Mouse (Mus musculus): ENCODE results near the gene Kdm4a. TPM values are rescaled to one million over a fixed set of nuclear protein-coding genes. Genes with fewer than 3 reads are reported as not detected.

The Kdm4a gene
- total and polyA plus RNA-seq, 2 experiments from 2014 or later: 17.8 to 30.0 TPM

DNA sequence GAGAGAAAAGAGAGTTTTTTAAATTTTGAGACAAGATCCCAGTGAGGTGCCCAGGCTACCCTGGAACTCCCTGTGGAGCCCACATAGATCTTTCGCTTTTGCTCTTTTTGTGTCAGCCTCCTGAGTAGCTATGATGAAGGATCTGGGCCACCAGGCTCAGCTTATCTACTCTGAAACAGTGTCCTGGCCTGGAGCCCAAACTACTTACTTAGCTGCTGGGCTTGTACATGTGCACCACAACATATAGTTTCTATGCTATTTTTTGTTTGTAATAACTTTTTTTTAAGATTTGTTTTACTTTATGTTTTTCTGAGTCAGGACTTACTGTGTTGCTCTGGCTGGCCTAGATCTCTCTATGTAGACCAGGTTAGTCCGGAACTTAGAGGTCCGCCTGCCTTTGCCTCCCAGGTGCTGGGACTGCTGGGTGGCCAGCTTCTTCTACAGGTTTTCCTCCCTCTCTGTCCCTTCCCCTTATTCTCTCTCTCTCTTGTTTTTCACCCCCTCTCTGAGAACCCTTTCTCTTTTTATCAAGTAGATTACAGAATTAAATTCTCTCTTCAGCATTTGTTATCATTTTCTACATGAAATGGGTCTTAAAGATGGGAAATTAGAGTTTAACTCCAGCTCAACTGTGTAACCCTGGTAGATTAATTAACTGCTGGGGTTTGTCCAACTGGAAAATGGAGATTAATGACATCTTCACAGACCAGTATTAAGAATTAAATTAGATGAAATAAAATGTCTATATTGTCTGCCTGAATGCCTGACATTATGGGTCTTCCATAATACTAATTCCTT is 74.4 kb downstream of the Kdm4a start:
- Histone ChIP-seq H3K27ac (ENCODE audit: low read depth) (no peak overlapping the region), H3K36me3 (replicated peaks; ENCODE audit: control insufficient read depth, insufficient read depth, low read length) (no peaks in the 10 kb centered on the region), H3K9me3 (replicated peaks; ENCODE audit: control insufficient read depth, low read length) (no peaks in the 10 kb centered on the region), H3K27me3 (ENCODE audit: control insufficient read depth, insufficient read depth, low read length) (no peaks in the 10 kb centered on the region), H3K4me1 (ENCODE audit: control insufficient read depth, insufficient read depth) (peaks cover 13% of the 10 kb centered on the region), H3K9ac (replicated peaks; ENCODE audit: low read depth, low read length) (no peak overlapping the region), H3K4me2 (ENCODE audit: low read depth, low read length) (no peak overlapping the region), H3K4me3 (ENCODE audit: low read depth, low read length) (no peak overlapping the region)
- DNase-seq (ENCODE audit: low spot score) (no peak), ATAC-seq (ENCODE audit: insufficient read depth, low read depth) (no peak)
- 75% methylated on average over 3 of the region's 3 CpGs for WGBS
- no peak for TF ChIP-seq CTCF (IDR thresholded peaks at IDR 0.05; ENCODE audit: low read depth)
- TF ChIP-seq EP300 (IDR thresholded peaks at IDR 0.05; ENCODE audit: low read depth): no peak

DNA sequence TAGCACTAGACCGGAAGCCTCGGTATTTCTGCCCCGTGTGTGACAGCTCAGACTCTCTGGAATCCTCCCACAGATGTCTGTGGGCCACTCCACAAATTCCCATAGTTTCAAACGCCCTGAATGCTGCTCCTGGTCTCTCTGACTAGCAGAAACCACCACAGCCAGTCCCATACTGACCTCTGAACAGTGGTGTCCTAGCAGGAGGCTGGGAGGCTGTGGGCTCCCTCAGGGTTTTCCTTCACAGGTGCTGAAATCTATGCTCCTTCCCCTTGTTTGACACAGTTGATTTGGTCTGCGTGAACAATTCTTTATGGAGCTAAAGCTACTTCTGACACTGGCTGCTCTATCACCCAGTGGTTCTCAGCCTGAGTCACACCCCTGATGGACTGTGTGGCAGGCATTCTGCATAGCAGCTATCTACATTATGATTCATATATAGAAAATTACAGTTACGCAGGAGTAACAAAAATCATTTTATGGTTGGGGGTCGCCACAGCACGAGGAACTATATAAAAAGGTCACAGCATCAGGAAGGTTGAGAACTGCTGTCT is 76.5 kb downstream of the Kdm4a start:
- Histone ChIP-seq H3K9ac (replicated peaks; ENCODE audit: low read depth, low read length) (no peak overlapping the region), H3K4me3 (ENCODE audit: low read depth, low read length) (no peak overlapping the region), H3K4me1 (ENCODE audit: control insufficient read depth, insufficient read depth) (no peaks in the 10 kb centered on the region), H3K9me3 (replicated peaks; ENCODE audit: control insufficient read depth, low read length) (no peaks in the 10 kb centered on the region), H3K4me2 (ENCODE audit: low read depth, low read length) (no peak overlapping the region), H3K27me3 (ENCODE audit: control insufficient read depth, insufficient read depth, low read length) (no peaks in the 10 kb centered on the region), H3K27ac (ENCODE audit: low read depth) (no peak overlapping the region), H3K36me3 (replicated peaks; ENCODE audit: control insufficient read depth, insufficient read depth, low read length) (no peaks in the 10 kb centered on the region)
- TF ChIP-seq CTCF (IDR thresholded peaks at IDR 0.05; ENCODE audit: low read depth): no peak
- no peak for TF ChIP-seq EP300 (IDR thresholded peaks at IDR 0.05; ENCODE audit: low read depth)
- no peak for ATAC-seq (ENCODE audit: insufficient read depth, low read depth)
- WGBS: 65% methylated on average over 8 of the region's 8 CpGs
- DNase-seq (ENCODE audit: low spot score): no peak

DNA sequence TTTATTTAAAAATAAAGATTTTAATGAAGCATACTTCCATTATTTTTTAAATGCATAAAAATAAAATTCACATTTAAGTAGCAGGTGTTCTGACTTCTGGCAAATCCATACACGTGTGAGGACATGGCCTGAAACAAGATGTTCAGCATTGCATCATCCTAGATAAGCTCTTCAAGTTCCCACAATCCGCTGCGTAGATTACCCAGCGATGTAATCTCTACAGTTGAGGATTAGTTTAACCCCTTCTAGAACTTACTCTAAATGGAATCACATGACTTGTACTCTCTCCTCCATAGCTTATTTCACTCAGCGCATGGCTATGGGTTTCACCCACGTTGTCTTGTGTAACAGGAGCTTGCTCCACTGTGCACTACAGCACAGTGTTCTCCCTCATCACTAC is 78.3 kb downstream of the Kdm4a start:
- DNase-seq (ENCODE audit: low spot score) (no peak), ATAC-seq (ENCODE audit: insufficient read depth, low read depth) (no peak)
- no peaks in the 10 kb centered on the region for H3K9me3 ChIP-seq (replicated peaks; ENCODE audit: control insufficient read depth, low read length)
- H3K27ac ChIP-seq (ENCODE audit: low read depth): no peak overlapping the region
- no peaks in the 10 kb centered on the region for H3K27me3 ChIP-seq (ENCODE audit: control insufficient read depth, insufficient read depth, low read length)
- H3K9ac ChIP-seq (replicated peaks; ENCODE audit: low read depth, low read length): no peak overlapping the region
- H3K4me3 ChIP-seq (ENCODE audit: low read depth, low read length): no peak overlapping the region
- H3K4me2 ChIP-seq (ENCODE audit: low read depth, low read length): no peak overlapping the region
- H3K4me1 ChIP-seq (ENCODE audit: control insufficient read depth, insufficient read depth): no peaks in the 10 kb centered on the region
- no peaks in the 10 kb centered on the region for H3K36me3 ChIP-seq (replicated peaks; ENCODE audit: control insufficient read depth, insufficient read depth, low read length)
- WGBS: 59% methylated on average over 6 of the region's 6 CpGs
- TF ChIP-seq EP300 (IDR thresholded peaks at IDR 0.05; ENCODE audit: low read depth) (no peak), CTCF (IDR thresholded peaks at IDR 0.05; ENCODE audit: low read depth) (no peak)

DNA sequence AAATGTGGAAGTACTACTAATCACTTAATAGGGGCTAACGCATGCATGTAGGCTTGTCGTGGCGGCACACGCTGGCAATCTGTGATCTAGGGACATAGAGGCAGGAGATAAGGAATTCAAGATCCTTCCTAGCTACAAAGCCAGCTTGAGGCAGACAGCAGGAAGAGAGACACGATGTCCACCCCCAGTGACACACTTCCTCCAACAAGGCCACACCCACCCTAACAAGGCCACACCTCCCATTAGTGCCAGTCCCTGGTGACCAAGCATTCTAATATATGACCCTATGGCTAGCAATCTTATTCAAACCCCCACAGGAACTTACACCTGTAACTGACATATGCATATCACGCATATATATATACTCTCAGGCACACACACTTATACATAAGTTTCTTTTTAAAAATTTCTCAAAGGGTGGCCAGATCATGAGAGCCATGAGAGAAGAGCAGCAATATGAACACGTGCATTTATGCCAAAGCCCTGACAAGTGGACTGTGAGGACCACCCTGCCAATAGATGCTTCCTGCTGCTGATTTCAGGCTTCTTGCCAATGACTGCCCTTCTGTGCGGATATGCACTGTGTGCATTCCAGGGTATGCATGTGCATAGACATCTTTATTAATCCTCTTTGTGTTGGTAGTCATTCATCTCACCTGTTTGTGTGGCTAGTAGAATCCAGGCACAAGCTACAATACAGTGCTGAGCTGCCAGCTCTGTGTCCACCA is 80.0 kb downstream of the Kdm4a start:
- H3K9ac ChIP-seq (replicated peaks; ENCODE audit: low read depth, low read length): no peak overlapping the region
- H3K27ac ChIP-seq (ENCODE audit: low read depth): no peak overlapping the region
- WGBS: 83% methylated on average over 8 of the region's 8 CpGs
- no peak overlapping the region for H3K4me3 ChIP-seq (ENCODE audit: low read depth, low read length)
- H3K27me3 ChIP-seq (ENCODE audit: control insufficient read depth, insufficient read depth, low read length): no peaks in the 10 kb centered on the region
- H3K9me3 ChIP-seq (replicated peaks; ENCODE audit: control insufficient read depth, low read length): no peaks in the 10 kb centered on the region
- H3K36me3 ChIP-seq (replicated peaks; ENCODE audit: control insufficient read depth, insufficient read depth, low read length): no peaks in the 10 kb centered on the region
- ATAC-seq (ENCODE audit: insufficient read depth, low read depth): no peak
- no peak for DNase-seq (ENCODE audit: low spot score)
- H3K4me1 ChIP-seq (ENCODE audit: control insufficient read depth, insufficient read depth): no peaks in the 10 kb centered on the region
- TF ChIP-seq EP300 (IDR thresholded peaks at IDR 0.05; ENCODE audit: low read depth): no peak
- TF ChIP-seq CTCF (IDR thresholded peaks at IDR 0.05; ENCODE audit: low read depth): no peak
- no peak overlapping the region for H3K4me2 ChIP-seq (ENCODE audit: low read depth, low read length)

DNA sequence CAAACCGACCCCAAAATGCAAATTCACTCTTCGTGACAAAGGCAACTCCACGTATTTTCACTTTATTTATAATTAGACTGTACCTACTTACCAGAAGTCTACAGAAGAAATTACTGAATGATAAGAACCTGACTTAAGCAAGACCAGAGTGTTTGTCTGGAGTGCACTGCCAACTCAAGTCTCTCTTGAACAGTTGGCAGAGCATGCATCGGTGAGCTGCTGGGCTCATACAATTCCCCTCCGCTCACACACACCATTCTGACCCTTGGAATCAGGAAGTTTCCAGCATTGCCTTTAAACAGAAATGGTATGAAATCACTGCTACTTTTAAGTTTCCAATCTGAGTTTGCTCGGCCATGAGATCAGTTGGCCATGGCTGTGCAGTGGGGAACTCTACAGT is 81.3 kb downstream of the Kdm4a start:
- H3K36me3 ChIP-seq (replicated peaks; ENCODE audit: control insufficient read depth, insufficient read depth, low read length): no peaks in the 10 kb centered on the region
- 88% methylated on average over 6 of the region's 6 CpGs for WGBS
- H3K27ac ChIP-seq (ENCODE audit: low read depth): no peak overlapping the region

More for the DNA sequence above, 81.3 kb downstream of the Kdm4a start:
- TF ChIP-seq EP300 (IDR thresholded peaks at IDR 0.05; ENCODE audit: low read depth): no peak
- no peak for TF ChIP-seq CTCF (IDR thresholded peaks at IDR 0.05; ENCODE audit: low read depth)
- Histone ChIP-seq H3K9ac (replicated peaks; ENCODE audit: low read depth, low read length) (no peak overlapping the region), H3K4me3 (ENCODE audit: low read depth, low read length) (no peak overlapping the region), H3K9me3 (replicated peaks; ENCODE audit: control insufficient read depth, low read length) (no peaks in the 10 kb centered on the region; the same call in 1 of the 2 replicates), H3K4me2 (ENCODE audit: low read depth, low read length) (no peak overlapping the region), H3K4me1 (ENCODE audit: control insufficient read depth, insufficient read depth) (no peaks in the 10 kb centered on the region), H3K27me3 (ENCODE audit: control insufficient read depth, insufficient read depth, low read length) (no peaks in the 10 kb centered on the region)
- no peak for DNase-seq (ENCODE audit: low spot score)
- ATAC-seq (ENCODE audit: insufficient read depth, low read depth): no peak

Data from heart, postnatal 0 days (tissue).